Mouse (Mus musculus): ENCODE measurements around the gene Ubash3b. TPM values are rescaled to one million over a fixed set of nuclear protein-coding genes. Genes with fewer than 3 reads are reported as not detected.
A peak's percentile ranks its signal among the peaks of the same experiment; 100 is the strongest.

Ubash3b gene
- polyA plus RNA-seq, 1 experiment from 2014 or later, result 29.7 TPM

- Histone ChIP-seq H3K27ac (ENCODE audit: low read depth, low read length) (no peak overlapping the region), H3K9ac (ENCODE audit: low read depth, low read length) (no peak overlapping the region), H3K4me1 (ENCODE audit: control insufficient read depth, insufficient read depth, low read depth, low read length) (no peaks in the 10 kb centered on the region), H3K9me3 (ENCODE audit: control insufficient read depth, low read length) (no peaks in the 10 kb centered on the region), H3K36me3 (ENCODE audit: control insufficient read depth, insufficient read depth, low read length) (no peaks in the 10 kb centered on the region), H3K4me2 (ENCODE audit: low read length) (no peak overlapping the region), H3K4me3 (ENCODE audit: low read length) (no peak overlapping the region), H3K27me3 (replicated peaks; ENCODE audit: control insufficient read depth, insufficient read depth, low read length) (no peaks in the 10 kb centered on the region)
- peak; percentile 60; the same call in 1 of the 2 replicates for ATAC-seq
- 52% methylated on average over 10 of the region's 10 CpGs for WGBS
Measured at GRCm38 (mm10) chr9:41129802-41130480, 31.6 kb downstream of the Ubash3b start.

- H3K4me3 ChIP-seq (ENCODE audit: low read length), result no peak overlapping the region
- WGBS, result 96% methylated on average over 3 of the region's 3 CpGs
- no peak for ATAC-seq
- no peaks in the 10 kb centered on the region for H3K4me1 ChIP-seq (ENCODE audit: control insufficient read depth, insufficient read depth, low read depth, low read length)
- H3K36me3 ChIP-seq (ENCODE audit: control insufficient read depth, insufficient read depth, low read length), result no peaks in the 10 kb centered on the region
- no peaks in the 10 kb centered on the region for H3K9me3 ChIP-seq (ENCODE audit: control insufficient read depth, low read length)
- no peaks in the 10 kb centered on the region for H3K27me3 ChIP-seq (replicated peaks; ENCODE audit: control insufficient read depth, insufficient read depth, low read length)
- no peak overlapping the region for H3K4me2 ChIP-seq (ENCODE audit: low read length)
- H3K27ac ChIP-seq (ENCODE audit: low read depth, low read length), result no peak overlapping the region
- H3K9ac ChIP-seq (ENCODE audit: low read depth, low read length), result no peak overlapping the region
Measured at GRCm38 (mm10) chr9:41129273-41129672, 32.2 kb downstream of the Ubash3b start.

GRCm38 (mm10) chr9:41126723-41127122 is 34.8 kb downstream of the Ubash3b start:
- ATAC-seq, result no peak
- H3K4me1 ChIP-seq (ENCODE audit: control insufficient read depth, insufficient read depth, low read depth, low read length), result no peaks in the 10 kb centered on the region
- H3K4me2 ChIP-seq (ENCODE audit: low read length), result no peak overlapping the region
- no peaks in the 10 kb centered on the region for H3K9me3 ChIP-seq (ENCODE audit: control insufficient read depth, low read length)
- no peaks in the 10 kb centered on the region for H3K36me3 ChIP-seq (ENCODE audit: control insufficient read depth, insufficient read depth, low read length)
- H3K27me3 ChIP-seq (replicated peaks; ENCODE audit: control insufficient read depth, insufficient read depth, low read length), result no peaks in the 10 kb centered on the region
- no peak overlapping the region for H3K27ac ChIP-seq (ENCODE audit: low read depth, low read length)
- no peak overlapping the region for H3K9ac ChIP-seq (ENCODE audit: low read depth, low read length)
- H3K4me3 ChIP-seq (ENCODE audit: low read length), result no peak overlapping the region
- WGBS, result 74% methylated on average over 3 of the region's 3 CpGs

GRCm38 (mm10) chr9:41124305-41124704 is 37.2 kb downstream of the Ubash3b start:
- H3K27me3 ChIP-seq (replicated peaks; ENCODE audit: control insufficient read depth, insufficient read depth, low read length), result no peaks in the 10 kb centered on the region
- H3K36me3 ChIP-seq (ENCODE audit: control insufficient read depth, insufficient read depth, low read length), result no peaks in the 10 kb centered on the region
- no peaks in the 10 kb centered on the region for H3K4me1 ChIP-seq (ENCODE audit: control insufficient read depth, insufficient read depth, low read depth, low read length)
- no peak overlapping the region for H3K9ac ChIP-seq (ENCODE audit: low read depth, low read length)
- H3K27ac ChIP-seq (ENCODE audit: low read depth, low read length), result no peak overlapping the region
- ATAC-seq, result no peak
- WGBS, result 97% methylated on average over 6 of the region's 6 CpGs
- no peak overlapping the region for H3K4me3 ChIP-seq (ENCODE audit: low read length)
- H3K4me2 ChIP-seq (ENCODE audit: low read length), result no peak overlapping the region
- no peaks in the 10 kb centered on the region for H3K9me3 ChIP-seq (ENCODE audit: control insufficient read depth, low read length)

GRCm38 (mm10) chr9:41122390-41123110 is 38.9 kb downstream of the Ubash3b start:
- Histone ChIP-seq H3K9me3 (ENCODE audit: control insufficient read depth, low read length) (no peaks in the 10 kb centered on the region), H3K4me2 (ENCODE audit: low read length) (no peak overlapping the region), H3K4me1 (ENCODE audit: control insufficient read depth, insufficient read depth, low read depth, low read length) (no peaks in the 10 kb centered on the region), H3K4me3 (ENCODE audit: low read length) (no peak overlapping the region), H3K9ac (ENCODE audit: low read depth, low read length) (no peak overlapping the region), H3K27ac (ENCODE audit: low read depth, low read length) (no peak overlapping the region), H3K27me3 (replicated peaks; ENCODE audit: control insufficient read depth, insufficient read depth, low read length) (no peaks in the 10 kb centered on the region), H3K36me3 (ENCODE audit: control insufficient read depth, insufficient read depth, low read length) (no peaks in the 10 kb centered on the region)
- peak; percentile 21; the same call in 1 of the 2 replicates for ATAC-seq
- WGBS, result 67% methylated on average over 11 of the region's 11 CpGs

GRCm38 (mm10) chr9:41121701-41122354 is 39.7 kb downstream of the Ubash3b start:
- Histone ChIP-seq H3K4me1 (ENCODE audit: control insufficient read depth, insufficient read depth, low read depth, low read length) (no peaks in the 10 kb centered on the region), H3K27me3 (replicated peaks; ENCODE audit: control insufficient read depth, insufficient read depth, low read length) (no peaks in the 10 kb centered on the region), H3K9ac (ENCODE audit: low read depth, low read length) (no peak overlapping the region), H3K4me3 (ENCODE audit: low read length) (no peak overlapping the region), H3K36me3 (ENCODE audit: control insufficient read depth, insufficient read depth, low read length) (no peaks in the 10 kb centered on the region), H3K27ac (ENCODE audit: low read depth, low read length) (no peak overlapping the region), H3K9me3 (ENCODE audit: control insufficient read depth, low read length) (no peaks in the 10 kb centered on the region), H3K4me2 (ENCODE audit: low read length) (no peak overlapping the region)
- WGBS, result 78% methylated on average over 6 of the region's 6 CpGs
- ATAC-seq, result no peak

GRCm38 (mm10) chr9:41119958-41120357 is 41.5 kb downstream of the Ubash3b start:
- Histone ChIP-seq H3K27ac (ENCODE audit: low read depth, low read length) (no peak overlapping the region), H3K36me3 (ENCODE audit: control insufficient read depth, insufficient read depth, low read length) (no peaks in the 10 kb centered on the region), H3K4me3 (ENCODE audit: low read length) (no peak overlapping the region), H3K9ac (ENCODE audit: low read depth, low read length) (no peak overlapping the region), H3K27me3 (replicated peaks; ENCODE audit: control insufficient read depth, insufficient read depth, low read length) (no peaks in the 10 kb centered on the region), H3K4me2 (ENCODE audit: low read length) (no peak overlapping the region), H3K4me1 (ENCODE audit: control insufficient read depth, insufficient read depth, low read depth, low read length) (no peaks in the 10 kb centered on the region), H3K9me3 (ENCODE audit: control insufficient read depth, low read length) (no peaks in the 10 kb centered on the region)
- 88% methylated on average over 6 of the region's 6 CpGs for WGBS
- no peak for ATAC-seq

GRCm38 (mm10) chr9:41118065-41118464 is 43.4 kb downstream of the Ubash3b start:
- no peak overlapping the region for H3K27ac ChIP-seq (ENCODE audit: low read depth, low read length)
- no peak overlapping the region for H3K4me3 ChIP-seq (ENCODE audit: low read length)
- WGBS, result 58% methylated on average over 7 of the region's 7 CpGs
- H3K9me3 ChIP-seq (ENCODE audit: control insufficient read depth, low read length), result no peaks in the 10 kb centered on the region
- no peak overlapping the region for H3K9ac ChIP-seq (ENCODE audit: low read depth, low read length)
- ATAC-seq, result 0 out of 2 replicates have a peak, but pooled peaks have one; percentile 34
- H3K27me3 ChIP-seq (replicated peaks; ENCODE audit: control insufficient read depth, insufficient read depth, low read length), result no peaks in the 10 kb centered on the region
- no peak overlapping the region for H3K4me2 ChIP-seq (ENCODE audit: low read length)
- H3K4me1 ChIP-seq (ENCODE audit: control insufficient read depth, insufficient read depth, low read depth, low read length), result no peaks in the 10 kb centered on the region
- H3K36me3 ChIP-seq (ENCODE audit: control insufficient read depth, insufficient read depth, low read length), result no peaks in the 10 kb centered on the region

- Histone ChIP-seq H3K4me2 (ENCODE audit: low read length) (no peak overlapping the region), H3K4me1 (ENCODE audit: control insufficient read depth, insufficient read depth, low read depth, low read length) (no peaks in the 10 kb centered on the region), H3K4me3 (ENCODE audit: low read length) (no peak overlapping the region), H3K36me3 (ENCODE audit: control insufficient read depth, insufficient read depth, low read length) (no peaks in the 10 kb centered on the region), H3K9ac (ENCODE audit: low read depth, low read length) (no peak overlapping the region), H3K27me3 (replicated peaks; ENCODE audit: control insufficient read depth, insufficient read depth, low read length) (no peaks in the 10 kb centered on the region), H3K9me3 (ENCODE audit: control insufficient read depth, low read length) (no peaks in the 10 kb centered on the region), H3K27ac (ENCODE audit: low read depth, low read length) (no peak overlapping the region)
- 81% methylated on average over 12 of the region's 12 CpGs for WGBS
- no peak for ATAC-seq
Measured at GRCm38 (mm10) chr9:41116126-41116525, 45.4 kb downstream of the Ubash3b start.
